Mouse (Mus musculus): ENCODE measurements around the gene Ring1. TPM values are rescaled to one million over a fixed set of nuclear protein-coding genes. Genes with fewer than 3 reads are reported as not detected.

Gene Ring1
- total RNA-seq (2017): 14.8 and 24.3 TPM in 2 replicates

DNA sequence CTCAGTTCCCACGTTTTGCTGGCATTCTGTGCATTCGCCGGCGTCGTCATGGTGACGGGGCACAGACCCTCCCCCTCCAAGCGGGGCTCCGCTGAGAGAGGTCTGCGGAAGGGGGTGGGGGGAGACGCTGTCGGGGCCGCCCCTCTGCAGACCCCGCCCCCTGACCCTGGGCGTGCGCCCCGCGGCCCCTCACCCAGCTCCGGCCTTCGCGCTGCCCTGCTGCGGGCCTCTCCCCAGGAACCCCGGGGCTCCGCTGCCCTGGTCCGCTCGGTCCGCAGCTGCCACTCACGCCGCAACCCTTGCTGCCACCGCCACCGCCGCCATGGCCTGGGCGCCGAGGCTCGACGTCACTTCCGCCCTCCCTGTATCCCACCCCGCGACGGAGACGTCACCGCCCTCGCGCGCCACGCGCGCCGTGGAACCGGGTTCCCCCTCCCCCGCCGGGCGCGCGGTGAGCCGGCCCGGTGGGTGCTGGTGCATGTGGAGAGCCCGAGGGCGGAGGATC lies at the start of gene Ring1:
Gene Ring1 (minus strand): TSS at position 364 of the 505 bp plus-strand sequence.
- ATAC-seq (ENCODE audit: extremely low read depth, insufficient number of reproducible peaks, low FRiP score, poor library complexity, severe bottlenecking): peak; percentile 37; the same call in 1 of the 2 replicates

DNA sequence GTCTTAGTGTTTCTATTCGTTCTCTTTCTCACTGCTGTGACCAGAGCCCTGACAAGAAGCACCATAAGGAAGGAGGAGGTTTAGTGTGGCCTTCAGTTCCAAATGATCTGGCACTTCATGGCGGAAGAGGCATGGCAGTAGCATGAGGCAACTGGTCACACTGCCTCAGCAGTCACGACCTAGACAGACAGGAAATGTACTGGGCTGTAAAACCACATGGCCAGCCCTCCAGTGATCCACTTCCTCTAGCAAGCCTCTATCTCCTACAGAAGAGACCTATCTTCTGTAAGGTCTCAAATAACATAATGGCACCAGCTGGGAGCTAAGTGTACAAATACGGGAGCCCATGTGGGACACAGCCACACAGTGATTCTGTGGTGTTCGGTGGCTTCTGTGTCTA lies 47.6 kb upstream of the Ring1 start:
- peak; percentile 75 for ATAC-seq (ENCODE audit: extremely low read depth, insufficient number of reproducible peaks, low FRiP score, poor library complexity, severe bottlenecking)

DNA sequence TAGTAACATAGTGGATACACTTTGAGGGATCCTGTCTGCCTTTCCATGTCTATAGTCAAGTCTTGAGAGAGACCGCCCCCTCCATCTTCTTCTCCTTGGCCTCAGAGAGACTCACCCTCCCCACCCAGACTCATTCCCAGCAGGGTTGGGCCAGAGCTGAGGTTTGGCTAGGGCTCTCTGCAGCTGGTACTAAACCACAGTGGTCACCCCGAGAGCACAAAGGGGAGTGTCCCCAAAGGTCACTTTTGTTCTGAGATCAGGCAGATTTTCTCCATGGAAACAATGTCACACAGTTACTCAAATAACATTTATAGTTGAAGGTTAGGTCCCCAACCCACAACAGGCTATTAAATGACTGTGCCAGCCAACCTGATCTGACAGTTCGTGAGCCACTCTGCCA lies 44.4 kb upstream of the Ring1 start:
- ATAC-seq (ENCODE audit: extremely low read depth, insufficient number of reproducible peaks, low FRiP score, poor library complexity, severe bottlenecking): no peak

DNA sequence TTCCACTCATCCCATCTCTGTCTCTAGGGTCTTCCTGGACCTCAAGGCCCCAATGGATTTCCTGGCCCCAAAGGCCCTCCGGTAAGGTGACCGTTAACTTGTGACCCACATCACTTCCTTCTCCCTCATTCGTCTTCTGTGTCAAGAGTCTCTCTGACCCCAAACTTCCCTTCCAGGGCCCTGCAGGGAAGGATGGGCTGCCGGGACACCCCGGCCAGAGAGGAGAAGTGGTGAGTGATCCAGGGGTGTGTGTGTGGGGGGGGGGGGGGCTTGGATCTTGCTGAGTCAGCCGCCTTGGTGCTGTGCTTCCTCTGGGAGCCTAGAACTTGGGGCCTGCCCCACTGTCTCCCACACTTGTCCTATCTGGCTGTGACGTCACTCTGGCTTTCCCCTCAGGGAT lies 32.7 kb upstream of the Ring1 start:
- ATAC-seq (ENCODE audit: extremely low read depth, insufficient number of reproducible peaks, low FRiP score, poor library complexity, severe bottlenecking): no peak

DNA sequence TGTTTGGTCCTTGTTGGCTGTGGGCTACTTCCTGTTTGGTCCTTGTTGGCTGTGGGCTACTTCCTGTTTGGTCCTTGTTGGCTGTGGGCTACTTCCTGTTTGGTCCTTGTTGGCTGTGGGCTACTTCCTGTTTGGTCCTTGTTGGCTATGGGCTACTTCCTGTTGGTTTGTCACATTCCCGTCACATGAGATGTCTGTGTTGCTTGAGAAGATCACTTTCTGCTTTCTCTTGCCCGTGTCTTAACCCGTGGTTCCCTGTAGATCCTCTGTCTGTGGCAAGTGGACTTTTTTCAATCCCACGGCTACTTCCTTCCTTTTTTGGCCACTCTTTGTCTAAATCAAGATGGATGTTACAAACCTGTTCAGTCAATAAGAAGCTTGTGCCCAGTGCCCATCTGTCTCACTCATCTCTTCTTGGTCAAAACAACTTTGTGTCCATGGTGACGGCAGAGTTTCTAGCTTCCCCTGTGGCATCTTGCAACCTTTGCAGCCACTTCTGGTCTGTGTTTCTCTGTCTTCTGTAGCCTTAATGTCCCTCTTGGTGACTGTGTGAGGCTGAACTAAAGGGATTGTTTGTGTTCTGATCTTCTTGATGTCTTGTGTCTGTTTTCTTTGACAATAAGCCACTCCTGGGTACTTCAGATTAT lies 23.0 kb upstream of the Ring1 start:
- ATAC-seq (ENCODE audit: extremely low read depth, insufficient number of reproducible peaks, low FRiP score, poor library complexity, severe bottlenecking): peak; percentile 34; the same call in 1 of the 2 replicates

DNA sequence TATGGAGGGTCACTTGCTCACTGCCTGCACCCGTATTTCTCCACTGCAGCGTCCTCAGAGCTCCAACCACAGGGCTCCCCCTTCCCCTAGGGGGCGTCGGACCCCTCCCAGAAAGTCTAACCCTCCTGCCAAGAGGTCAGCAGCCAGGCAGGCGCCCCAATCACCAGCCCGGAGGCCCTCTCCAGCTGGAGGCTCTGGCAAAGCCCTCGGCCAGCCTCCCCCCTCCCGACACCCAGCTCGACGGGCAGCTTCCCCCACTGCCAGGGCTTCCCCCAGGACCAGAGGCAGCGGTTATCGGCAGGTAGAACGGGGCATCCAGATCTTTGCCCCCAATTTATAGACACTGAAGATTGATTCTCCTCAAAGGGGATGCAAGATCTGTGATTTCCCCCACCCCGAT lies 21.5 kb upstream of the Ring1 start:
- no peak for ATAC-seq (ENCODE audit: extremely low read depth, insufficient number of reproducible peaks, low FRiP score, poor library complexity, severe bottlenecking)

DNA sequence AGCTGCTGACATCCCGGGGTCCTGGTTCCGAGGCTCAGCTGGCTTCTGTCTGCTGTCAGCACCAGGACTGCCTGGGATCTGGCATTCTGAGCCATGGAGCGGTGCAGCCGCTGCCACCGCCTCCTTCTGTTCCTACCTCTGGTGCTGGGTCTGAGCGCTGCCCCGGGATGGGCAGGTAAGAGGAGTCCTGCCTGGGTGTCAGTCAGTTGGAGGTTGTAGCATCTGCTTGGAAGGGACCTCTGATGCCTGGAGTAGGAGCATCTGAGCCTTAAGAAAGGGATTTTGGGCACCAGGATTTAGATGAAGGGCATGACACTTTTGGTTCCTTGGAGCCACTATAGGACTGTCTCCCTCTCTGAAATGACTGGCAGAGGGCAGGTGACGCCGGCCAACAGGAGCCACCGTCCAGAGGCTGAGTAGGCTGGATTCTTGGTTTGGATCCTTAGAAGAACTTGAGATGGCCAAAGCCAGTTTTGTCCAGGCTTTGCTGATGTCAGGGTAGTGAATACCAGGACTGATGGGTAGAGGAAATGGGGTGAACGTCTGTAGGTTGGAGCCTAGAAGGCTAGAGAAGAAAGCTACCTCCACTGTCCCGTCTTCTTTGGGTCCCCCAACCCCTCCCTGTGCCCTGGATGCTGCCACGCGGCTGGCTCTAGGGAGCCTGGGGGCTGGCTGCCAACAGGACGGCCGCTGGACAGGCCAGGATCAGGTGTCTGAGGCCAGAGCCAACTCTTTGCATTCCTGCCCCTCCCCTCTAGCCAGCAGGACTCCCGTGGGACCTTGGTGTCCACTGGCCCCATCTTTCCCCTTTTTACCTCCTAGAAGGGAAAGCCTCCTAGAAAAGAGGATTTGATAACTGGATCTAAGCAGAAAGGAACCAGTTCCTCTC lies 15.3 kb upstream of the Ring1 start:
- no peak for ATAC-seq (ENCODE audit: extremely low read depth, insufficient number of reproducible peaks, low FRiP score, poor library complexity, severe bottlenecking)

DNA sequence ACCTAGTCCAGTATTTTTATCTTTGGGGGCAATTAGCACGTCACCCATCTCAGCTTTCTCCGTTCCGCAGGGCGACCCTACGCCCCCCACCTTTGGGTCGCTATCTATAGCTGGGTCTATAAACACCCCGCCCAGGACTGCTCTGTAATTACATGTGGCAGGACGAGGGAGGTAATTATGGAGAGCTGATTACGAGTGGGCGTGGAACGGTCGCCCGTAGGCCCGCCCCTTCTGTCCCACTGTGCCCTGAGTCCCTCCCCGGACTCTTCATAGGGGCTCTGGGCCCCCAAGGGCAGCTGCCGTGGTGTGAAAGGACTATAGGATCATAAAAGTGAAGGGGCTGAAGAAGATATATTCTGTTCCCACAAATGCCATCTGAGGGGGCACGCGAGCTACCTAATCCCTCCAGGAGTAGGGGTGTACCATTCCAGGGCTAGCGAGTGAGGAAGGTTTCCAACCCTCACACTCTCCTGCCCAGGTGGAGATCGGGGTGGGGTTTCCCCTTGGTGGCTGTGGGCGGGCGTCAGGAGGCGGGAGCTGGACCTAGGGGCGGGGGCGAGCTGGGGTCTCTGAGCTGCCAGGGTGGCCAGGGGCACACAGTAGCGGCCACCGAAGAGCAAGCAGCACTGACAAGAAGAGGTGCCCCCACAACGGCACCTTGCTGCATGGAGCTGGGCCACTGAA lies 14.5 kb upstream of the Ring1 start, which contains the start of gene Col11a2:
Gene Col11a2 (plus strand): TSS at position 560 of the 684 bp plus-strand sequence.
- ATAC-seq (ENCODE audit: extremely low read depth, insufficient number of reproducible peaks, low FRiP score, poor library complexity, severe bottlenecking): no peak

DNA sequence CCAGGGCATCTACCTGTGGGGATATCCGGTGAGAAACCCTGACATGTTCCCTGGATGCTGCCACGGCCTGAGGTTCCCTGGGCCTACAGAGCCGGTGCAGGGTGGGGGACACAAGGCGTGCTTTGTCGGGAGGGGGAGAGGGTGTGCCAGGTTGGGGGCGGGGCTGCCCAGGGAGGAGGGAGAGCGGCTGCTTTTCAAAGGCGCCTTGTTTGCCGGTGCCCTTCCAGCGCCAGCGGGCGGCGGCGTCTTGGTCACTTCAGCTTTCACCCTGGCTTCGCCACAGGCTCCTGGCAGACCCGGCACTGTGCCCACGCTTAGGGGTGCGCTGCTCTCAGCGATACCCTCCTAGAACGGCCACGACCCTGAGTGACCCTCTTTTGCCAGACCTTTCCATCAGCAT lies 14.0 kb upstream of the Ring1 start:
- ATAC-seq (ENCODE audit: extremely low read depth, insufficient number of reproducible peaks, low FRiP score, poor library complexity, severe bottlenecking): no peak

DNA sequence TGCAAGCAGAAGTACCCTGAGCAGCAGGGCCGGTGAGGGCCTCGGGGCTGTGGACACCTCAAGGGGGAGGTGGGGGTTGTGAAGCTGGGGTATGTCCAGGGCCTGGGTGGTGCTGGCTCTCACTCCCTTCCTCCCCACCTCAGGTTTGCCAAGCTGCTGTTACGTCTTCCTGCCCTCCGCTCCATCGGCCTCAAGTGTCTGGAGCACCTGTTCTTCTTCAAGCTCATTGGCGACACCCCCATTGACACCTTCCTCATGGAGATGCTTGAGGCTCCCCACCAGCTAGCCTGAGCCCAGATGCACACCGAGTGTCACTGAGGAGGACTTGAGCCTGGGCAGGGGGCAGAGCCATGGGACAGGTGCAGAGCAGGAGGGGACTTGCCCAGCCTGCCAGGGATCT lies 12.8 kb upstream of the Ring1 start:
- no peak for ATAC-seq (ENCODE audit: extremely low read depth, insufficient number of reproducible peaks, low FRiP score, poor library complexity, severe bottlenecking)

DNA sequence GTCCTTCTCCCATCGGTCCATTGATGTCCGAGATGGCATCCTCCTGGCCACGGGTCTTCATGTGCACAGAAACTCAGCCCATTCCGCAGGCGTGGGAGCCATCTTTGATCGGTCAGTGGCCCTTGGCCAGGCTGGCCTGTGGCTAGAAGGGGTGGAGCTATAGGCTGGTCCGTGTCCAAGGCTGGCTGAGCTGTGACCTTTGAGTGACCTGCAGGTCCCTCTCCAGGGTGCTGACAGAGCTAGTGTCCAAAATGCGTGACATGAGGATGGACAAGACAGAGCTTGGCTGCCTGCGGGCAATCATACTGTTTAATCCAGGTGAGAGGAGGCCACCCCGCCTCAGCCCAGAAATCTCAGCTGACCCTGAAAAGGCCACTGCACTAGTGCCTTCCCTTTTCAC lies 12.2 kb upstream of the Ring1 start:
- no peak for ATAC-seq (ENCODE audit: extremely low read depth, insufficient number of reproducible peaks, low FRiP score, poor library complexity, severe bottlenecking)

DNA sequence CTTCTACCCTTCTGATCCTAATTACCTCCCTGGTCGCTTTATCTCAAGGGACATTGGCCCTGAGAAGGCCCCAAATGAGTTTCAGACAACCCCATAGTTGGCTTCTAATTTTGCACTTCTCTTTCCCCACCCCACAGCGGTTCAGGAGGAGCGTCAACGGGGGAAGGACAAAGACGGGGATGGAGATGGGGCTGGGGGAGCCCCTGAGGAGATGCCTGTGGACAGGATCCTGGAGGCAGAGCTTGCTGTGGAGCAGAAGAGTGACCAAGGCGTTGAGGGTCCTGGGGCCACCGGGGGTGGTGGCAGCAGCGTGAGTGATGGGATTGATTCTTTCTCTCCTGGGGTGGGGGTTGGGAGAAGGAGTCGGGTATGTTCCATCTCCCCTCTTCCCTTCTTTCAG lies 11.0 kb upstream of the Ring1 start:
- ATAC-seq (ENCODE audit: extremely low read depth, insufficient number of reproducible peaks, low FRiP score, poor library complexity, severe bottlenecking): no peak

DNA sequence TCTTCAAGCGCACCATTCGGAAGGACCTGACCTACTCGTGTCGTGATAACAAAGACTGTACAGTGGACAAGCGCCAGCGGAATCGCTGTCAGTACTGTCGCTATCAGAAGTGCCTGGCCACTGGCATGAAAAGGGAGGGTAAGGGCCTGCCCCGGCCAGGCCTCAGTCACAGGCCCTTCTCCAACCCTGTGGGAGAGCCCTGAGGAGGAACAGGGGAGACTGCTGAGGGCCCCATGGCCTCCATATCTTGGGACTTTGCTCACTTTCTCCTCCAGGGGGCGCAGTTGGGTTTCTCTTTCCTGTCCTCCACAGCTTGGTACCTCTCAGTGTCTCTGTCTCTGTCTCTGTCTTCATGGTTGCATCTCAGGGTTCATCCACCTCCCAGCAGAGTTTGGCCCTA lies 9.6 kb upstream of the Ring1 start:
- peak; percentile 34; the same call in 1 of the 2 replicates for ATAC-seq (ENCODE audit: extremely low read depth, insufficient number of reproducible peaks, low FRiP score, poor library complexity, severe bottlenecking)

DNA sequence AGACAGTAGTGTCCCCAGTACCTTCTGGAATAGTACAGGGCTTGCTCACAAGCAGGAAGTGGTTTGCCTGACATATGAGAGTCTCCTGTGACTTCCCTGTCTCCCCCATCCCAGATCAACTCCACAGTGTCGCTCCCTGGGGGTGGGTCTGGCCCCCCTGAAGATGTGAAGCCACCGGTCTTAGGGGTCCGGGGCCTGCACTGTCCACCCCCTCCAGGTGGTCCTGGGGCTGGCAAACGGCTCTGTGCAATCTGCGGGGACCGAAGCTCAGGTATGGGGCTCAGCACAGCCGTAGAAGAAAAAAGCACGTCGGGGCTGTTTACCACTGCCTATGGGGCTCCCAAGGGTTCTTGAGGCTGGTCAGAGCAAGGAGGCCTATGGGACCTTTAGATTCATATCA lies 9.0 kb upstream of the Ring1 start:
- ATAC-seq (ENCODE audit: extremely low read depth, insufficient number of reproducible peaks, low FRiP score, poor library complexity, severe bottlenecking): no peak

DNA sequence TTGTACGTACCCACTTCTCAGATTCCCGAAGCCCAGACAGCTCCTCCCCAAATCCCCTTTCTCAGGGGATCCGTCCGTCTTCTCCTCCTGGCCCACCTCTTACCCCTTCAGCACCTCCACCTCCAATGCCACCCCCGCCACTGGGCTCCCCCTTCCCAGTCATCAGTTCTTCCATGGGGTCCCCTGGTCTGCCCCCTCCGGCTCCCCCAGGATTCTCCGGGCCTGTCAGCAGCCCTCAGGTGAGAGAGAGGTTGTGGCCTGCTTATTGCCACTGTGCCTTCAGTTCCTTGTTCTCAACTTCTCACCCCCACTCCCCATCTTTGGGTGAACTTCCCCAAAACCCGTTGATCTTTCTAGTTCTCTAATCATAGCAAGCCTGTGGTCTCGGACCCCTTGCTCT lies 8.3 kb upstream of the Ring1 start:
- peak; percentile 14; the same call in 1 of the 2 replicates for ATAC-seq (ENCODE audit: extremely low read depth, insufficient number of reproducible peaks, low FRiP score, poor library complexity, severe bottlenecking)

DNA sequence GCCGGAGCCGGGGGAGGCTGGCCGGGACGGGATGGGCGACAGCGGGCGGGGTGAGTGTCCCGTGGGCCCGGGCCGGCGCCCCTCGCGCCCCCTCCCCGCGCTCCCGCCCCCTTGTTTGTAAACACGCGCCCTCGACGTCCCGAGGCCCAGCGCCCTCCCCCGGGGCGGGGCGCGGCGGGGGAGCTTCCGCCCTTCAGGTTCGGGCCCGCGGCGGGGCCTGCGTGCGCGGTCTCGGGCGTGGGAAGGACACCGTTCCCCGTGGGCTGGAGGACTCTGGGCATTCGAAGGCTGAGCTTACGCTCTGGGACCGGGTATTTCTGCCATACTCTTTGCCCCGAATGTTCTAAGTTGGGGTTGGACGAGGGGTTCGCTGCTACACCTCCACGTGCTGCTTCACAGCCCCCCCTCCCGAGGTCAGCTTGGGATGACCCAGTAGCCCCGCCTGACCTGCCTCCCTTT lies 7.7 kb upstream of the Ring1 start:
- ATAC-seq (ENCODE audit: extremely low read depth, insufficient number of reproducible peaks, low FRiP score, poor library complexity, severe bottlenecking): no peak

DNA sequence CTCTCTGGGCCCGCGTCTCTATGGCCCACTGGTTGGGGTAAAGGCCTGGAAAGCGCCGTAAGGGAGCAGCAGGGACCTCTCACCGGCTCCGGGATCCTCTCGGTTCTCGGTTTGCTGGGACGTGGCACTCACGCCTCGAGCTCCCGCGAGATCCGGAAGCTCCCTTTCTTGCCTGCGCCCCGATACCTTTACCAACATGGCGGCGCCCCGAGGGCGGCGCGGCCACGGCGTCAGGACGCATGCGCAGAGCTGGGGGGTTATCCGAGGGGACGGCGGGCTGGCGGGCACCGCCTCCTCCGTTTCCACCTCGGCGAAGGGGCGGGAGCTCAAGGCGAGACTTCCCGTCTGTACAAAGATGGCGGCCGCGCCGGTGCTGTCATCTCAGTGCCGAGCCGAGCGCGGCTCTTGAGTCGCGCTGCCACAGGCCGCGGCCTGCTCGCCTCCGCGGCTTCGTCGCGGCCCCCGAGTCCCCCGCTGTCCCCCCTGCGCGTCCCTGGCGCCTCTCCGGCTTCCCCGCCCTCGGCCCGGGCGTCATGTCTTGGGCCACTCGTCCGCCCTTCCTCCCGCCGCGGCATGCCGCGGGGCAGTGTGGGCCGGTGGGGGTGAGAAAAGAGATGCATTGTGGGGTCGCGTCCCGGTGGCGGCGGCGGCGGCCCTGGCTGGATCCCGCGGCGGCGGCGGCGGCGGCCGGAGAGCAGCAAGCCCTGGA lies 7.1 kb upstream of the Ring1 start, which contains the start of the genes Slc39a7 and Rxrb:
Gene Slc39a7 (minus strand): TSS at position 218 of the 709 bp plus-strand sequence.
Gene Rxrb (plus strand): TSS at position 348 of the 709 bp plus-strand sequence.
- ATAC-seq (ENCODE audit: extremely low read depth, insufficient number of reproducible peaks, low FRiP score, poor library complexity, severe bottlenecking): peak; percentile 59

DNA sequence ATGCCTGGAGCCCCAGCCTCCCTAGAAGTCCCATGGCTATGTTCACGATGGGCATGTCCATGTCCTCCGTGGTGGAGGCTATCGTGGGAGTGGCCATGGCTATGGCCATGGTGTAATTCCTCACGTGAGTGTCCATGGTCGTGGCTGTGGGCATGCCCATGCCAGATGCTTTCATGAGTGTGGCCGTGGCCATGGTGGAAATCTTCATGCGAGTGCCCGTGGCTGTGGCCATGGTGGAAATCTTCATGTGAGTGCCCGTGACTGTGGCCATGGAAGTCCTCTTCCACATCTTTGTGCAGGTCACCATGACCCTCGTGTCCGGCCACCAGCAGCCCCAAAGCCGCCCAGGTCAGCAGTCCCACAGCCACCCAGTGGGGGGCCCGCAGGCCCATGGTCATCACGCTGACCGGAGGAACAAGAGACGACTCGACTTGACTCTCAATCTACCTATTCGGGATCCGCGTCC lies 6.4 kb upstream of the Ring1 start:
- no peak for ATAC-seq (ENCODE audit: extremely low read depth, insufficient number of reproducible peaks, low FRiP score, poor library complexity, severe bottlenecking)

Measured in neutrophil, adult 5-6 weeks (primary cell).